Mouse (Mus musculus): ENCODE results near the gene Unc13b.

Unc13b gene

GRCm38 (mm10) chr4:43233489-43233888, 174.7 kb downstream of the Unc13b start:
- DNase-seq: no peak

- no peak for DNase-seq
These were observed 178.1 kb downstream of the Unc13b start for GRCm38 (mm10) chr4:43236898-43237297.

- no peak for DNase-seq
These were observed 182.0 kb downstream of the Unc13b start for GRCm38 (mm10) chr4:43240716-43241115.

- peak in 1 of 2 experiments; percentile 14 for DNase-seq
These were observed 185.3 kb downstream of the Unc13b start for GRCm38 (mm10) chr4:43244022-43244421.

- DNase-seq: no peak
These were observed 187.0 kb downstream of the Unc13b start for GRCm38 (mm10) chr4:43245776-43246175.

GRCm38 (mm10) chr4:43248026-43248425, 189.3 kb downstream of the Unc13b start:
- DNase-seq: no peak

- no peak for DNase-seq
These were observed 190.2 kb downstream of the Unc13b start for GRCm38 (mm10) chr4:43248909-43249308.

- DNase-seq: no peak
These were observed 192.5 kb downstream of the Unc13b start for GRCm38 (mm10) chr4:43251269-43251668.

GRCm38 (mm10) chr4:43257040-43257439, 198.3 kb downstream of the Unc13b start:
- no peak for DNase-seq

GRCm38 (mm10) chr4:43258556-43258955, 199.8 kb downstream of the Unc13b start:
- no peak for DNase-seq

GRCm38 (mm10) chr4:43259435-43259834, 200.7 kb downstream of the Unc13b start:
- DNase-seq: no peak

GRCm38 (mm10) chr4:43260096-43260495, 201.3 kb downstream of the Unc13b start:
- DNase-seq: peak; percentile 29 to 57

- no peak for DNase-seq
These were observed 204.1 kb downstream of the Unc13b start for GRCm38 (mm10) chr4:43262821-43263220.

GRCm38 (mm10) chr4:43266146-43266545, 207.4 kb downstream of the Unc13b start:
- no peak for DNase-seq

GRCm38 (mm10) chr4:43266623-43267322, 208.0 kb downstream of the Unc13b start, which contains the start of gene Atp8b5:
TSS of gene Atp8b5 (plus strand) at chr4:43267159.
- peak; percentile 89 to 93 for DNase-seq

- no peak for DNase-seq
These were observed 208.5 kb downstream of the Unc13b start for GRCm38 (mm10) chr4:43267323-43267658.

- no peak for DNase-seq
These were observed 226.7 kb downstream of the Unc13b start for GRCm38 (mm10) chr4:43285476-43285875.

- no peak for DNase-seq
These were observed 228.6 kb downstream of the Unc13b start for GRCm38 (mm10) chr4:43287305-43287704.

- peak in 1 of 2 experiments; percentile 5 for DNase-seq
These were observed 235.2 kb downstream of the Unc13b start for GRCm38 (mm10) chr4:43294001-43294400.

GRCm38 (mm10) chr4:43309696-43310338, 251.1 kb downstream of the Unc13b start:
- DNase-seq: no peak

All from kidney, postnatal 36 days (tissue).